In the genomic region with DNA sequence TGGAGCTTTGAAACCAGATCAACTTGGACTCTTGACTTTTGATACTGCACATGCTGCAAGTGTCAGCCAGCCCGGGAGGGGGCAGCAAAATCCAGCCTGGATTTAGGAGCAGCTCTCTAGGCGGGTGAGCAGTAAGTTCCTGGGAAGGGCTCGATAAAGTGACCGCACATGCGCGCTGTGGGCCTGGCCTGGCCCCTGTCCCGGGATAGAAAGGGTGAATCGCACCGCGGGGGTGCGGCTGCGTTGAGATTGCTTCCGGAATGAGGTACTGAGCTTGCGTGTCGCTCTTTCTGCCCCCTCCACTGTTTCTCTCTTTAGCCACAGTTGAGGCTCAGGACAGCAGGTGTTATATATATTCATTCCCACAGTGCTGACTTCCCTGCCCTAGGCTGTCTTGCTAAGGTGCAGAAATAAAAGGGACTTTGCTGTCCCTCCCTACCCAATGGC, we compare ENCODE assay signal across 8 mouse cellular contexts. TPM values are rescaled to one million over a fixed set of nuclear protein-coding genes. Genes with fewer than 3 reads are reported as not detected.
DNase-seq lines count a peak whose midpoint lies in the region; ATAC-seq and TF ChIP-seq lines count a peak whose summit lies in the region.

No protein-coding gene starts in this region.

- peak overlapping the region; percentile 76 for H3K4me2 ChIP-seq in forebrain, embryonic 15.5 days (replicated peaks)

- no peak for TF ChIP-seq POLR2A in lung, adult 2 months (IDR thresholded peaks at IDR 0.05; ENCODE audit: borderline replicate concordance, extremely low read depth, low read depth, low read length)
- TF ChIP-seq POLR2A in olfactory bulb, adult 2 months (IDR thresholded peaks at IDR 0.05; ENCODE audit: insufficient read depth, low read depth, low read length): no peak
- TF ChIP-seq POLR2A in thymus, adult 2 months (IDR thresholded peaks at IDR 0.05; ENCODE audit: control insufficient read depth, extremely low read depth, insufficient read depth, low read length, poor library complexity): no peak

- TF ChIP-seq CTCF in E14TG2a.4 (conservative IDR thresholded peaks at IDR 0.05; ENCODE audit: low read length): peak; percentile 81
- TF ChIP-seq CTCF in lung, adult 2 months (IDR thresholded peaks at IDR 0.05; ENCODE audit: insufficient read depth, low read length): peak; percentile 88
- TF ChIP-seq CTCF in olfactory bulb, adult 2 months (IDR thresholded peaks at IDR 0.05; ENCODE audit: insufficient read depth, low read depth, low read length): peak; percentile 86
- peak; percentile 76; the same call in 1 of the 2 replicates for TF ChIP-seq CTCF in thymus, adult 2 months (IDR thresholded peaks at IDR 0.05; ENCODE audit: borderline replicate concordance, control insufficient read depth, extremely low read depth, insufficient read depth, low read length, poor library complexity)

- 0% methylated on average over 15 of the region's 15 CpGs for WGBS in forebrain, embryonic 15.5 days
- WGBS in lung, adult 2 months: under 1% methylated on average over 15 of the region's 15 CpGs
- 1% methylated on average over 15 of the region's 15 CpGs for WGBS in olfactory bulb, adult 2 months
- WGBS in thymus, adult 2 months: 2% methylated on average over 15 of the region's 15 CpGs

- H3K36me3 ChIP-seq in E14TG2a.4 (ENCODE audit: insufficient read depth, low read length): no peaks in the 10 kb centered on the region
- H3K36me3 ChIP-seq in forebrain, embryonic 15.5 days: no peaks in the 10 kb centered on the region
- H3K36me3 ChIP-seq in thymus, adult 2 months (ENCODE audit: control insufficient read depth, insufficient read depth, low read length): no peaks in the 10 kb centered on the region

- intact Hi-C loops in heart, postnatal 25 days (cut with DNase I): loop anchor here (2.0 to 5.0 kb wide), 3 partner anchors 51 to 178 kb away; partner anchors contain the start of gene Tmem14a

- peak; percentile 97 for ATAC-seq in forebrain, embryonic 15.5 days (replicated peaks)

- H3K9me3 ChIP-seq in E14TG2a.4 (ENCODE audit: low read length): no peaks in the 10 kb centered on the region
- no peaks in the 10 kb centered on the region for H3K9me3 ChIP-seq in forebrain, embryonic 15.5 days

- H3K27ac ChIP-seq in forebrain, embryonic 15.5 days (replicated peaks): no peak overlapping the region
- H3K27ac ChIP-seq in olfactory bulb, adult 2 months (ENCODE audit: insufficient read depth, low read depth, low read length): no peak overlapping the region
- no peak overlapping the region for H3K27ac ChIP-seq in thymus, adult 2 months (ENCODE audit: control insufficient read depth, insufficient read depth, low read length)

- peak; percentile 31 for DNase-seq in c-Kit-positive CD71-positive TER-119-positive erythroid progenitor cells, embryonic 14.5 days (ENCODE audit: low spot score)
- peak; percentile 64 for DNase-seq in heart, postnatal 25 days (ENCODE audit: low spot score)
- peak; percentile 81 to 92 for DNase-seq in layer of hippocampus, adult 18-20 months (ENCODE audit: low spot score in 2 of 2)
- DNase-seq in lung, adult 2 months: peak; percentile 81
- DNase-seq in thymus, adult 2 months: peak; percentile 79

- H3K27me3 ChIP-seq in E14TG2a.4 (ENCODE audit: insufficient read depth, low read length): peaks cover 11% of the 10 kb centered on the region
- no peaks in the 10 kb centered on the region for H3K27me3 ChIP-seq in forebrain, embryonic 15.5 days
- H3K27me3 ChIP-seq in thymus, adult 2 months (ENCODE audit: control insufficient read depth, insufficient read depth, low read length): no peaks in the 10 kb centered on the region

- peak overlapping the region; percentile 45 for H3K9ac ChIP-seq in forebrain, embryonic 15.5 days (replicated peaks)

- H3K4me1 ChIP-seq in E14TG2a.4 (replicated peaks; ENCODE audit: low read depth, low read length): peaks cover 19% of the 10 kb centered on the region
- peaks cover 10% of the 10 kb centered on the region; the same call in 1 of the 2 replicates for H3K4me1 ChIP-seq in forebrain, embryonic 15.5 days
- no peaks in the 10 kb centered on the region for H3K4me1 ChIP-seq in lung, adult 2 months (ENCODE audit: control insufficient read depth, insufficient read depth, low read length)
- peaks cover 2% of the 10 kb centered on the region; the same call in 1 of the 2 replicates for H3K4me1 ChIP-seq in olfactory bulb, adult 2 months (ENCODE audit: control insufficient read depth, insufficient read depth, low read length)
- H3K4me1 ChIP-seq in thymus, adult 2 months (replicated peaks; ENCODE audit: control insufficient read depth, insufficient read depth, low read length): peaks cover 3% of the 10 kb centered on the region; the same call in 1 of the 2 replicates

- peak overlapping the region; percentile 64 for H3K4me3 ChIP-seq in E14TG2a.4 (replicated peaks; ENCODE audit: low read length)
- peak overlapping the region; percentile 45 for H3K4me3 ChIP-seq in forebrain, embryonic 15.5 days
- peak overlapping the region; percentile 64 for H3K4me3 ChIP-seq in lung, adult 2 months (replicated peaks; ENCODE audit: extremely low read depth, low read depth, low read length)
- peak overlapping the region; percentile 50 for H3K4me3 ChIP-seq in olfactory bulb, adult 2 months (ENCODE audit: insufficient read depth, low read depth, low read length)
- peak overlapping the region; percentile 39 for H3K4me3 ChIP-seq in thymus, adult 2 months (ENCODE audit: control insufficient read depth, insufficient read depth, low read length)

RNA-seq across cellular contexts. Expression of gene Tmem14a, which starts 52.1 kb away (rescaled TPM):
- polyA plus RNA-seq in forebrain, embryonic 15.5 days (2015; fragmentation: Nextera tagmentation; extraction: Ambion mirVana): 16.9 and 17.7 TPM in 2 replicates
- total RNA-seq in heart, postnatal 25 days (2021): 1 to 10 TPM; 1.8 to 2.9 TPM
- 10 to 100 TPM; 30.9 to 31.7 TPM for total RNA-seq in layer of hippocampus, adult 18-20 months (2021)
- polyA plus RNA-seq in lung, adult 2 months (2012; rRNA removed): 3.9 and 5.2 TPM in 2 replicates
- not detected in 2 replicates for polyA plus RNA-seq in olfactory bulb, adult 2 months (2012; ENCODE audit: insufficient read depth, insufficient read length, low replicate concordance, missing spikeins)
- polyA plus RNA-seq in thymus, adult 2 months (2012; rRNA removed): 1.8 and 2.5 TPM in 2 replicates

Comparison
In these comparisons a context has a peak if more than half of its experiments do, and no peak if none do; other contexts are left out.
1. DNase-seq: peak in every context shown above with its lines; median percentile 86 in layer of hippocampus, adult 18-20 months; 81 in lung, adult 2 months; 79 in thymus, adult 2 months; 64 in heart, postnatal 25 days; 31 in c-Kit-positive CD71-positive TER-119-positive erythroid progenitor cells, embryonic 14.5 days.